Comparison of ENCODE assay signal across 16 mouse cellular contexts in genomic region chr6:99182777-99183176, GRCm38 (mm10).
"Had no signal": no experiment of that assay in that cellular context is flagged by ENCODE, and none has a peak within 500 bp of the region (broad histone marks: within the 10 kb centered on the region; RNA-seq: fewer than 3 reads in every experiment).

No protein-coding gene starts in this region.

- H3K4me2 ChIP-seq: neural tube, embryonic 13.5 days; neural tube, embryonic 15.5 days; stomach, embryonic 15.5 days had no signal

- H3K9me3 ChIP-seq: neural tube, embryonic 13.5 days; neural tube, embryonic 15.5 days; stomach, embryonic 15.5 days had no signal

- H3K27ac ChIP-seq: neural tube, embryonic 13.5 days; neural tube, embryonic 15.5 days; stomach, embryonic 15.5 days; stomach, postnatal 0 days had no signal

- DNase-seq: retina, postnatal 1 day; right cerebral cortex, adult 18-20 months; right cerebral cortex, postnatal 14 days; right cerebral cortex, postnatal 25 days; right cerebral cortex, postnatal 4 days; spleen, adult 18-20 months; thymus, adult 18-20 months; thymus, adult 2 months; thymus, postnatal 14 days; thymus, postnatal 25 days; thymus, postnatal 36 days; thymus, postnatal 4 days had no signal

- H3K36me3 ChIP-seq: neural tube, embryonic 13.5 days; neural tube, embryonic 15.5 days; stomach, embryonic 15.5 days had no signal

- H3K27me3 ChIP-seq: neural tube, embryonic 15.5 days; stomach, embryonic 15.5 days had no signal

- H3K4me3 ChIP-seq: neural tube, embryonic 13.5 days; neural tube, embryonic 15.5 days; stomach, embryonic 15.5 days had no signal

- H3K4me1 ChIP-seq: stomach, embryonic 15.5 days had no signal

- H3K9ac ChIP-seq: neural tube, embryonic 13.5 days; neural tube, embryonic 15.5 days; stomach, embryonic 15.5 days had no signal
